Mouse (Mus musculus): ENCODE measurements around the gene Ube2j1. TPM values are rescaled to one million over a fixed set of nuclear protein-coding genes. Genes with fewer than 3 reads are reported as not detected.
A peak's percentile ranks its signal among the peaks of the same experiment; 100 is the strongest.

Gene Ube2j1
- polyA plus RNA-seq, 1 experiment from 2014 or later, result 42.3 TPM

DNA sequence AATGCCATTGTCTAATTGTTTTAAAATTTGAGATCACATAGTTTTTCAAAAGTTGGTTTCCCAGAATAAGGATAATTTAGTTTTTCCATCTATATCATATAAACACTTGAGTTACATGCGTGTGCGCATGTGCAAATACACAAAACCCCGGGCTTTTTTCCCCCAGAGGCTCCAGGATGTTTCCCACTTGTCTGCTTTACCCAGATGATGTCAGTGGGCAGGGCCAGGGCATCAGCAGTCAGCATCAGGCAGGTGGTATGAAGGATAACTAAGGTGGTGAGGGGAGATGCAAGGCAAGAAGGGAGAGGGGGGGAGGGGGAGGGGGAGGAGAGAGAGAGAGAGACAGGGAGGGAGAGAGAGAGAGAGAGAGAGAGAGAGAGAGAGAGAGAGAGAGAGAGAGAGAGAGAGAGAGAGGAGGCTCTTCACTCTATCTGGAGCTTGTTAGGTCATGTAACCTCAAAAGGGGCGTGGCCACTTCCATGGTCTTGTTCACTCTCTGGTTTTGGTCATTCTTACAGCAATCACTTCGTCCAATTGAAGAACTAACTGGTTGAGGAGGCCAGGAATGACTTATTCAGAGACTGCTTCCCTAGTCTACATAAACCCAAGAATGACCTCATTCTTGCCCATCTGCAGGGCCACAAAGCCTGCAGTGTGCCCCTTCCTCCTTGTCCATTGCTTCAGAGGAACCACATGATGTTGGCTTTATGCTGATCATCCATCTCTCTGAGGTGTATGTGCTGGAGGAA, 44.7 kb downstream of the Ube2j1 start:
- Histone ChIP-seq H3K9me3 (no peaks in the 10 kb centered on the region), H3K27me3 (replicated peaks) (no peaks in the 10 kb centered on the region), H3K4me3 (replicated peaks) (no peak overlapping the region), H3K4me2 (no peak overlapping the region), H3K36me3 (no peaks in the 10 kb centered on the region), H3K9ac (no peak overlapping the region), H3K27ac (no peak overlapping the region), H3K4me1 (no peaks in the 10 kb centered on the region)
- no peak for ATAC-seq (ENCODE audit: insufficient read depth, low FRiP score, low read depth)
- 78% methylated on average over 5 of the region's 5 CpGs for WGBS

GRCm38 (mm10) chr4:33077161-33077560, 45.9 kb downstream of the Ube2j1 start:
- H3K27ac ChIP-seq, result no peak overlapping the region
- H3K9me3 ChIP-seq, result no peaks in the 10 kb centered on the region
- no peaks in the 10 kb centered on the region for H3K36me3 ChIP-seq
- no peaks in the 10 kb centered on the region for H3K4me1 ChIP-seq
- no peak overlapping the region for H3K9ac ChIP-seq
- ATAC-seq (ENCODE audit: insufficient read depth, low FRiP score, low read depth), result no peak
- H3K4me2 ChIP-seq, result no peak overlapping the region
- H3K4me3 ChIP-seq (replicated peaks), result no peak overlapping the region
- no peaks in the 10 kb centered on the region for H3K27me3 ChIP-seq (replicated peaks)
- 74% methylated on average over 11 of the region's 11 CpGs for WGBS

DNA sequence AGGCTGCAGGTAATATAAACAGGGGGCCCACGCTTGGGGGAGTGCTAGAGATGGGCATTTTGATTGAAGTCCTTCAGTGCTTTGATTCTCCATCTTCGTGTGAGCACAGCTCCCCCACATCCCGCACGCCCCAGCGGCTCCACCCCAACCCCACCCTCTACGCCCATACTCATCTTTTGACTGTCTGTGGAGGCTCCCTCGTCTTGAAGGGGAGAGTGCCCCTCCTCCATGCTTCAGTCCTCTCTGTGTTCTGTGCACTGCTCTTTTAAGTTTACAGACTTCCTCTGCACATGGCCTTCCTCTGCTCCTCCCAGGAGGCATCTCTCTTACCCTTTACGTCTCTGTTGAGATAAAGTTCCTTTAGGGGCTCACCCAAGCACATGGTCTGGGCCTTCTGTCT, 46.5 kb downstream of the Ube2j1 start:
- no peak overlapping the region for H3K4me2 ChIP-seq
- no peak overlapping the region for H3K4me3 ChIP-seq (replicated peaks)
- no peaks in the 10 kb centered on the region for H3K36me3 ChIP-seq
- H3K9me3 ChIP-seq, result no peaks in the 10 kb centered on the region
- no peak overlapping the region for H3K27ac ChIP-seq
- no peaks in the 10 kb centered on the region for H3K4me1 ChIP-seq
- 55% methylated on average over 8 of the region's 8 CpGs for WGBS
- no peak overlapping the region for H3K9ac ChIP-seq
- no peak for ATAC-seq (ENCODE audit: insufficient read depth, low FRiP score, low read depth)
- no peaks in the 10 kb centered on the region for H3K27me3 ChIP-seq (replicated peaks)

DNA sequence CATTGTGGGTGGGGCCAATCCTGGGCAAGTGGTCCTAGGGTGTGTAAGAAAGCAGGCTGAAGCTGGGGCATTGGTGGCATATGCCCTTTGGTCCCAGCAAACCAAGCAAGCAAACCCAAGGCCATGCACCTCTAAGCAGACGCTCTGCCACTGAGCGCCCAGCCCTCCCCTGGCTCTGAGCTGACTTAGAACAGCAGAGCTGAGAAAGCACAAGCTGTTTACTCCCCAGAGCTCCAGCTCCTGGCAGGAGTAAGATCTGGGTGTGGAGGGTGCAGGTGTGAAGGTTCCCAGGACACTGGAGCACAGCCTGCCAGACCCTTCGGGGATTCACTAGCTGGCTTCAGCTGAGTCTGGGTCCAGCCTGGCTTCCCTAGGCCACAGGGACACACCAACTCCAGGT, 47.3 kb downstream of the Ube2j1 start:
- peak; percentile 80; the same call in 1 of the 2 replicates for ATAC-seq (ENCODE audit: insufficient read depth, low FRiP score, low read depth)
- no peaks in the 10 kb centered on the region for H3K27me3 ChIP-seq (replicated peaks)
- no peak overlapping the region for H3K9ac ChIP-seq
- H3K4me3 ChIP-seq (replicated peaks), result no peak overlapping the region
- H3K4me1 ChIP-seq, result no peaks in the 10 kb centered on the region
- no peak overlapping the region for H3K27ac ChIP-seq
- WGBS, result 78% methylated on average over 3 of the region's 3 CpGs
- no peaks in the 10 kb centered on the region for H3K36me3 ChIP-seq
- H3K4me2 ChIP-seq, result no peak overlapping the region
- H3K9me3 ChIP-seq, result no peaks in the 10 kb centered on the region

DNA sequence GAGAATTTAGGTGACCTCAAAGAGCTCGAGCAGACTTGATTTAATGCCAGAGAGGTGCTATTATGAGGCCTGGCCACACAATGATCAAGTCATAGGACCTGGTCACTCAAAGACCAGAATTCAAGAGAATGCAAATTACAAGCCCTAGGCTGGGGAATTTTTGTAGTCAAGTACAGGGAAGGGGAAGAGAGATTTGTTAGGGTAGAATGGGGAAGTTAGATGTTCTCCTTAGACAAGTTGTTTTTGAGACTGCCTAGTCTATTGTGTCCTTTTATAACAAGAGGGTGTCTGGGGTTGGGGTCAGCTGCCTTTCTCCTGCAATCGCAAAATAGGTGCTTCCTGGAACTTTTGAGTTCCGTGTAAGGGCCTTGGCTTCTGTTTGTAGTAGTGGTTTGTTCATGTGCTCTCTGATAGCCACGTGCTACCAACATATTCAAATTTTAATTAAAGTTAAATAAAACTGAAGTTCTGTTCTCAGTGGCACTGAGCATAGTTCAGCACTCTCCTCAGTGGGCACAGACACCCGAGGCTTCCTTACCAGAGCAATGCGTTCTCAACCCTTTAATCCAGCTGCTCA, 68.0 kb downstream of the Ube2j1 start:
- H3K4me2 ChIP-seq, result no peak overlapping the region

More for the DNA sequence above, 68.0 kb downstream of the Ube2j1 start:
- Histone ChIP-seq H3K27me3 (replicated peaks) (no peaks in the 10 kb centered on the region), H3K9me3 (no peaks in the 10 kb centered on the region), H3K27ac (no peak overlapping the region), H3K9ac (no peak overlapping the region), H3K4me3 (replicated peaks) (no peak overlapping the region), H3K4me1 (no peaks in the 10 kb centered on the region), H3K36me3 (no peaks in the 10 kb centered on the region)
- ATAC-seq (ENCODE audit: insufficient read depth, low FRiP score, low read depth), result no peak
- 69% methylated on average over 6 of the region's 6 CpGs for WGBS

Other genes with a start within 250 kb of the Ube2j1 start
- gene Lyrm2, start 231.2 kb upstream of the Ube2j1 start, polyA plus RNA-seq (2015; fragmentation: Nextera tagmentation; extraction: Ambion mirVana), result 91.3 and 101 TPM in 2 replicates
- gene Ankrd6, start 80.6 kb upstream of the Ube2j1 start, polyA plus RNA-seq (2015; fragmentation: Nextera tagmentation; extraction: Ambion mirVana), result 4.5 and 5.4 TPM in 2 replicates
- 8.9 and 13.0 TPM in 2 replicates for gene Rragd, start 48.4 kb upstream of the Ube2j1 start, polyA plus RNA-seq (2015; fragmentation: Nextera tagmentation; extraction: Ambion mirVana)
- 0.39 and 0.50 TPM in 2 replicates for gene Gabrr2, start 31.6 kb downstream of the Ube2j1 start, polyA plus RNA-seq (2015; fragmentation: Nextera tagmentation; extraction: Ambion mirVana)
- gene Gabrr1, start 101.1 kb downstream of the Ube2j1 start, polyA plus RNA-seq (2015; fragmentation: Nextera tagmentation; extraction: Ambion mirVana), result not detected in 2 replicates
- gene Pm20d2, start 158.3 kb downstream of the Ube2j1 start, polyA plus RNA-seq (2015; fragmentation: Nextera tagmentation; extraction: Ambion mirVana), result 1.2 and 1.7 TPM in 2 replicates
- 6.8 and 8.3 TPM in 2 replicates for gene Srsf12, start 177.6 kb downstream of the Ube2j1 start, polyA plus RNA-seq (2015; fragmentation: Nextera tagmentation; extraction: Ambion mirVana)

All from stomach, embryonic 15.5 days (tissue).